Mouse (Mus musculus) thymus, adult 2 months (tissue): ENCODE measurements around the gene Kynu.

ENCODE experiments used
- CTCF ChIP-seq: fragments of 200-500 bp; IDR thresholded peaks from 2 replicates; pipeline ENCODE4 v1.5.1; 2012; ENCODE audit warnings: mild to moderate bottlenecking, control low read depth, low read length, moderate library complexity, borderline replicate concordance; ENCODE audit not compliant: control insufficient read depth, poor library complexity, insufficient read depth; ENCODE audit errors: extremely low read depth
- POLR2A ChIP-seq: fragments of 200-500 bp; IDR thresholded peaks from 2 replicates; pipeline ENCODE4 v1.6.1; 2012; ENCODE audit warnings: mild to moderate bottlenecking, low read length, control low read depth, moderate library complexity; ENCODE audit not compliant: control insufficient read depth, poor library complexity, insufficient read depth; ENCODE audit errors: extremely low read depth

DNA sequence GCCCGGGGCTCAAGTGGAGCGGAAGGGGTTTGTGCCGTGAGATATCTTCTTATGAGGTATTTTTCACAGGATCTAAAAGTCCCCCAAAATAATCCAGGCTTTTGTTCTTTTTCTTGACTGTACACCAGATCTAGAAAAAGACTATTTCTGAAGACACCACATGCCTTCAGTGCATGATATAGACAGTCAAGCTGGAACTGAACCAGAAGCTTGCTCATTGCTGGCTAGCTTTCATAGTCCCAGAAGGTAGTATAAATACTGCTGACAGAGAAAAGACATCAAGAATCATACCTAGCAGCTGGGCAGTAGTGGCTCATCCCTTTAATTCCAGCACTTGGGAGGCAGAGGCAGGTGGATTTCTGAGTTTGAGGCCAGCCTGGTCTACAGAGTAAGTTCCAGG, 48.9 kb upstream of the Kynu start:
- TF ChIP-seq CTCF, result no peak
- TF ChIP-seq POLR2A, result no peak
